Mouse (Mus musculus): Measurements from ENCODE around the gene Begain. TPM values are rescaled to one million over a fixed set of nuclear protein-coding genes. Genes with fewer than 3 reads are reported as not detected.

The Begain gene
- total and polyA plus RNA-seq, 3 experiments: not detected

- TF ChIP-seq EP300 (IDR thresholded peaks at IDR 0.05; ENCODE audit: low read depth in 1 of 2, low read length in 2 of 2) (no peak), TCF12 (IDR thresholded peaks at IDR 0.05; ENCODE audit: low read depth, low read length) (no peak), MXI1 (IDR thresholded peaks at IDR 0.05; ENCODE audit: low read depth, low read length) (no peak), MEF2A (IDR thresholded peaks at IDR 0.05; ENCODE audit: extremely low read depth, insufficient replicate concordance, low read depth, low read length, poor library complexity, severe bottlenecking) (no peak), NELFE (IDR thresholded peaks at IDR 0.05; ENCODE audit: low read depth, low read length) (no peak), MAFK (IDR thresholded peaks at IDR 0.05; ENCODE audit: borderline replicate concordance, low read depth, low read length) (no peak), BHLHE40 (IDR thresholded peaks at IDR 0.05; ENCODE audit: borderline replicate concordance, low read depth, low read length) (no peak), ELF1 (IDR thresholded peaks at IDR 0.05; ENCODE audit: low read depth, low read length) (no peak), CHD1 (IDR thresholded peaks at IDR 0.05; ENCODE audit: low read depth, low read length) (no peak), RAD21 (IDR thresholded peaks at IDR 0.05; ENCODE audit: low read depth, low read length) (no peak), CTCF (IDR thresholded peaks at IDR 0.05 in 2 of 3, conservative IDR thresholded peaks at IDR 0.05 in 1 of 3; ENCODE audit: control insufficient read depth in 1 of 3, insufficient read depth in 1 of 3, low read depth in 2 of 3, low read length in 3 of 3, poor library complexity in 1 of 3, severe bottlenecking in 1 of 3) (no peak), ZNF384 (IDR thresholded peaks at IDR 0.05; ENCODE audit: low read depth, low read length) (no peak), HCFC1 (IDR thresholded peaks at IDR 0.05; ENCODE audit: low read depth, low read length) (no peak), ZMIZ1 (IDR thresholded peaks at IDR 0.05; ENCODE audit: low read depth, low read length) (no peak), JUND (IDR thresholded peaks at IDR 0.05; ENCODE audit: low read depth, low read length) (no peak), UBTF (IDR thresholded peaks at IDR 0.05; ENCODE audit: borderline replicate concordance, insufficient read depth, low read depth, low read length) (no peak)
- no peak overlapping the region for H3K9ac ChIP-seq (ENCODE audit: control insufficient read depth, low read depth, low read length, poor library complexity, severe bottlenecking)
- no peak for DNase-seq (ENCODE audit: low read depth, low spot score)
- no peaks in the 10 kb centered on the region for H3K27me3 ChIP-seq (ENCODE audit: control insufficient read depth in 1 of 2, insufficient read depth in 2 of 2, low read length in 2 of 2)
- no peaks in the 10 kb centered on the region for H3K36me3 ChIP-seq (ENCODE audit: control insufficient read depth in 1 of 2, insufficient read depth in 2 of 2, low read length in 2 of 2)
- H3K4me3 ChIP-seq (ENCODE audit: control insufficient read depth in 1 of 2, insufficient read depth in 1 of 2, low read depth in 2 of 2, low read length in 2 of 2): no peak overlapping the region
- no peaks in the 10 kb centered on the region for H3K4me1 ChIP-seq (ENCODE audit: control insufficient read depth in 1 of 2, insufficient read depth in 2 of 2, low read length in 2 of 2)
- H3K27ac ChIP-seq (ENCODE audit: control insufficient read depth, low read depth, low read length): no peak overlapping the region
- no peaks in the 10 kb centered on the region for H3K9me3 ChIP-seq (replicated peaks; ENCODE audit: insufficient read depth, low read length)
- no peaks in the 10 kb centered on the region for H3K79me2 ChIP-seq (ENCODE audit: control insufficient read depth, insufficient read depth, low read length, poor library complexity)
Measured at GRCm38 (mm10) chr12:109083476-109083875, 15.5 kb upstream of the Begain start.

GRCm38 (mm10) chr12:109077036-109077435 lies 9.0 kb upstream of the Begain start:
- H3K79me2 ChIP-seq (ENCODE audit: control insufficient read depth, insufficient read depth, low read length, poor library complexity): no peaks in the 10 kb centered on the region
- no peak overlapping the region for H3K4me3 ChIP-seq (ENCODE audit: control insufficient read depth in 1 of 2, insufficient read depth in 1 of 2, low read depth in 2 of 2, low read length in 2 of 2)
- no peaks in the 10 kb centered on the region for H3K4me1 ChIP-seq (ENCODE audit: control insufficient read depth in 1 of 2, insufficient read depth in 2 of 2, low read length in 2 of 2)
- TF ChIP-seq USF2 (IDR thresholded peaks at IDR 0.05; ENCODE audit: borderline replicate concordance in 1 of 2, insufficient read depth in 1 of 2, low read depth in 1 of 2, low read length in 2 of 2): no peak
- TF ChIP-seq KAT2A (conservative IDR thresholded peaks at IDR 0.05; ENCODE audit: low read depth, low read length): no peak
- no peak for TF ChIP-seq GABPA (IDR thresholded peaks at IDR 0.05; ENCODE audit: low read depth, low read length)
- TF ChIP-seq SMC3 (IDR thresholded peaks at IDR 0.05; ENCODE audit: low read depth, low read length): no peak
- no peak for TF ChIP-seq BHLHE40 (IDR thresholded peaks at IDR 0.05; ENCODE audit: borderline replicate concordance, low read depth, low read length)
- TF ChIP-seq E2F4 (IDR thresholded peaks at IDR 0.05; ENCODE audit: borderline replicate concordance, low read depth, low read length): no peak
- no peak for TF ChIP-seq CTCF (IDR thresholded peaks at IDR 0.05 in 2 of 3, conservative IDR thresholded peaks at IDR 0.05 in 1 of 3; ENCODE audit: control insufficient read depth in 1 of 3, insufficient read depth in 1 of 3, low read depth in 2 of 3, low read length in 3 of 3, poor library complexity in 1 of 3, severe bottlenecking in 1 of 3)
- no peak for TF ChIP-seq NELFE (IDR thresholded peaks at IDR 0.05; ENCODE audit: low read depth, low read length)
- no peak for TF ChIP-seq SIN3A (IDR thresholded peaks at IDR 0.05; ENCODE audit: low read length)
- no peak for TF ChIP-seq EP300 (IDR thresholded peaks at IDR 0.05; ENCODE audit: low read depth in 1 of 2, low read length in 2 of 2)
- no peak for TF ChIP-seq MEF2A (IDR thresholded peaks at IDR 0.05; ENCODE audit: extremely low read depth, insufficient replicate concordance, low read depth, low read length, poor library complexity, severe bottlenecking)
- TF ChIP-seq MYB (IDR thresholded peaks at IDR 0.05; ENCODE audit: low read depth, low read length): no peak
- no peak for TF ChIP-seq ZMIZ1 (IDR thresholded peaks at IDR 0.05; ENCODE audit: low read depth, low read length)
- TF ChIP-seq MAFK (IDR thresholded peaks at IDR 0.05; ENCODE audit: borderline replicate concordance, low read depth, low read length): no peak
- TF ChIP-seq ZNF384 (IDR thresholded peaks at IDR 0.05; ENCODE audit: low read depth, low read length): no peak
- no peak for TF ChIP-seq MAZ (IDR thresholded peaks at IDR 0.05; ENCODE audit: low read depth, low read length)
- no peak for TF ChIP-seq POLR2AphosphoS2 (IDR thresholded peaks at IDR 0.05; ENCODE audit: low read length)
- no peak for TF ChIP-seq JUND (IDR thresholded peaks at IDR 0.05; ENCODE audit: low read depth, low read length)
- TF ChIP-seq MXI1 (IDR thresholded peaks at IDR 0.05; ENCODE audit: low read depth, low read length): no peak
- TF ChIP-seq CHD1 (IDR thresholded peaks at IDR 0.05; ENCODE audit: low read depth, low read length): no peak
- H3K27ac ChIP-seq (ENCODE audit: control insufficient read depth, low read depth, low read length): no peak overlapping the region
- no peaks in the 10 kb centered on the region for H3K9me3 ChIP-seq (replicated peaks; ENCODE audit: insufficient read depth, low read length)
- DNase-seq (ENCODE audit: low read depth, low spot score): no peak
- no peaks in the 10 kb centered on the region for H3K27me3 ChIP-seq (ENCODE audit: control insufficient read depth in 1 of 2, insufficient read depth in 2 of 2, low read length in 2 of 2)
- no peak overlapping the region for H3K9ac ChIP-seq (ENCODE audit: control insufficient read depth, low read depth, low read length, poor library complexity, severe bottlenecking)
- no peaks in the 10 kb centered on the region for H3K36me3 ChIP-seq (ENCODE audit: control insufficient read depth in 1 of 2, insufficient read depth in 2 of 2, low read length in 2 of 2)

Measured in MEL (cell line).